Mouse (Mus musculus) embryonic facial prominence, embryonic 10.5 days (tissue): ENCODE measurements at regions not wholly inside any gene's neighbourhood (a gene's known extent, or its start where the extent isn't known, plus 50 kb on each side); places are given as distances from the start of the nearest gene placed in this dataset.
"Not testable (repeated sequence)": the region's sequence is repeated elsewhere in the genome, so short reads cannot be mapped to it uniquely, and the experiment has no call there.

Experiments used
- DNase-seq: peaks from one replicate; pipeline ENCODE4 v3.0.0-alpha.2; 2017; ENCODE audit warnings: low spot score
- H3K27ac ChIP-seq: fragments of 300-500 bp; sonication (generic); replicated peaks from 2 replicates; pipeline ENCODE4 v1.5.1; 2016; ENCODE audit warnings: mild to moderate bottlenecking
- H3K27me3 ChIP-seq: fragments of 300-500 bp; sonication (generic); replicated peaks from 2 replicates; pipeline ENCODE4 v1.6.1; 2016; ENCODE audit warnings: low read depth, mild to moderate bottlenecking; ENCODE audit not compliant: poor library complexity, severe bottlenecking
- H3K36me3 ChIP-seq: fragments of 300-500 bp; sonication (generic); replicated peaks from 2 replicates; pipeline ENCODE4 v1.6.1; 2016; ENCODE audit warnings: mild to moderate bottlenecking, moderate library complexity
- H3K4me1 ChIP-seq: fragments of 300-500 bp; sonication (generic); 2 replicates; pipeline ENCODE4 v1.6.1; 2016
- H3K4me3 ChIP-seq: fragments of 300-500 bp; sonication (generic); 2 replicates; pipeline ENCODE4 v1.5.1; 2016; ENCODE audit warnings: mild to moderate bottlenecking, moderate library complexity
- H3K9me3 ChIP-seq: fragments of 300-500 bp; sonication (generic); 2 replicates; pipeline ENCODE4 v1.6.1; 2016; ENCODE audit warnings: mild to moderate bottlenecking
- WGBS: fragments of 180-500 bp; shearing (Covaris S2); methylation state at CpG from one replicate; pipeline ENCODE4 v1.1.7; 2016; 5-methylcytosine and 5-hydroxymethylcytosine counted together

GRCm38 (mm10) chr14:90488301-90488700, 2017.1 kb upstream of the Pcdh20 start:
- H3K27me3 ChIP-seq: no peaks in the 10 kb centered on the region
- no peak overlapping the region for H3K4me3 ChIP-seq
- H3K4me1 ChIP-seq: no peaks in the 10 kb centered on the region
- no peak for DNase-seq
- H3K27ac ChIP-seq: no peak overlapping the region
- no peaks in the 10 kb centered on the region for H3K36me3 ChIP-seq
- 74% methylated on average over 2 of the region's 2 CpGs for WGBS
- H3K9me3 ChIP-seq: no peaks in the 10 kb centered on the region

DNA sequence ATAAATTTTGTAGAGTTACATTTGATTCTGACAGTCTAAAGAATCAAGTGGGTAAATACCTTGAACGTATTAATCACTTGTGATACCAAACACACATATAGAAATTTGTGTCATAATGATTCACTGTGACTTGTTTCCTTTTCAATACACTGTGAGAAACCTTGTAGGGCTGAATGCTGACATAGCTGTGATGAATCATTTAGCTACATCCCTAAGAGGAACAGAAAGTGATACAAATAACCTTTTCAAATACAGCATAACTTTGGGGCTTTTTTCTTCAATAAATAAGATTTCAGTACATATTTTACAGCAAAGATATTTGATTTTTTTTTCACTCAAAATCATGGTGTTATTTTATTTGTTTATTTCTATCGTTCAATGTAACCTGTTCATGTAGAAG, 1976.8 kb upstream of the Pcdh20 start:
- Histone ChIP-seq H3K9me3 (no peaks in the 10 kb centered on the region), H3K36me3 (no peaks in the 10 kb centered on the region), H3K4me1 (no peaks in the 10 kb centered on the region), H3K27me3 (no peaks in the 10 kb centered on the region), H3K27ac (no peak overlapping the region), H3K4me3 (no peak overlapping the region)
- DNase-seq: no peak
- 80% methylated on average over 2 of the region's 2 CpGs for WGBS

DNA sequence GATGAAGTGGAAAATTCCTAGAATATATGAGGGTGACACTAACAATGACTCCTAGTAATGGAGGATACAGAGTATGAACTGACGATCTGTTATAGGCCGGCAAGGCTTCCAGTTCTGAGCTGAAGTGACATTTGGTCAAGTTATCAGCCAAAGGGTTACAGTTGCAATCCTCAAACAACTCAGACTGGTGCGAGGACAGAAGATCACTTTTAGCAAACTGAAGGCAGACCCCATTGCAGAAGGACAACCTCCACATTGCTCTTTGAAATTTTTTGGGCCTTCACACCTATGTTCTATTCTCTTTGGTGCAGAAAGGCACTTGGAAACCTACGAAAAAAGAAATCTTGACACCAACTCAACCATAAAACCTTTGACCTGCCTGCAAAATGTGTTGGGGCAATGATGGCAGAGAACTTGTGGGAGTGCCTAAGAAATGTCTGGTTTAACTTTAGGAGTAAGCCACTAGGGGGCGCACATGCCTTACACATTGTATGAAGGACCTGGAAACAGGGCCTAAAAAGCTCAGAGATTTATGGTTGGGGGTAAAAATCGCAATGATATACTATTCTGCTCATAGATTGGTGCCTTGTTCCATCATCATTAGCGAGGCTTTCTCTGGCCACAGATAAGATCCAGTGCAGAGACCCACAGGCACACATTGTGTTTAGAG, 1961.8 kb upstream of the Pcdh20 start:
- Histone ChIP-seq H3K9me3 (no peaks in the 10 kb centered on the region), H3K4me1 (no peaks in the 10 kb centered on the region), H3K4me3 (no peak overlapping the region), H3K27me3 (no peaks in the 10 kb centered on the region), H3K36me3 (no peaks in the 10 kb centered on the region), H3K27ac (no peak overlapping the region)
- DNase-seq: peak; percentile 66
- WGBS: 51% methylated on average over 7 of the region's 7 CpGs

GRCm38 (mm10) chr14:90412707-90413106, 1941.5 kb upstream of the Pcdh20 start:
- H3K27ac ChIP-seq: no peak overlapping the region
- H3K4me3 ChIP-seq: no peak overlapping the region
- 79% methylated on average over 3 of the region's 3 CpGs for WGBS
- no peaks in the 10 kb centered on the region for H3K36me3 ChIP-seq
- H3K4me1 ChIP-seq: no peaks in the 10 kb centered on the region
- H3K27me3 ChIP-seq: no peaks in the 10 kb centered on the region
- no peak for DNase-seq
- no peaks in the 10 kb centered on the region for H3K9me3 ChIP-seq

GRCm38 (mm10) chr14:90406350-90406749, 1935.2 kb upstream of the Pcdh20 start:
- Histone ChIP-seq H3K4me1 (no peaks in the 10 kb centered on the region), H3K9me3 (no peaks in the 10 kb centered on the region), H3K27me3 (no peaks in the 10 kb centered on the region), H3K4me3 (no peak overlapping the region), H3K36me3 (no peaks in the 10 kb centered on the region), H3K27ac (no peak overlapping the region)
- WGBS: 91% methylated on average over 2 of the region's 2 CpGs
- DNase-seq: no peak

DNA sequence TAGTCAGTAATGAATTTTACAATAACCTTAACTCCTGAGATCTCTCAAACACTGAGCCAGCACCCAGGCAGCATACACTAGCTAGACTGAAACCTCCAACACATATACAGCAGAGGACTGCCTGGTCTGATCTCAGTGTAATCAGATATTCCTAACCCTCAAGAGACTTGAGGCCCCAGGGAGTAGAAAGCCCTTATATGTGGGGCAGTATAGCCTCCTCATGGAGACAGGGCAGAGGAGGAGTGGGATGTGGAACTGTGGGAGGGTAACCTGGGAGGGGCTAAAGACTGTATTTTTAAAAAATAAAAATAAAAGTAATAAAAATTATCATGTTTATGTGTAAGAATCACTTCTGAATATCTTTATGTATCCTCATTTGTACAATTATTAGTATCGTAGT, 1934.3 kb upstream of the Pcdh20 start:
- Histone ChIP-seq H3K27ac (no peak overlapping the region), H3K27me3 (no peaks in the 10 kb centered on the region), H3K9me3 (no peaks in the 10 kb centered on the region), H3K36me3 (no peaks in the 10 kb centered on the region), H3K4me1 (no peaks in the 10 kb centered on the region), H3K4me3 (no peak overlapping the region)
- WGBS: 95% methylated on average over 1 of the region's 1 CpGs
- no peak for DNase-seq

DNA sequence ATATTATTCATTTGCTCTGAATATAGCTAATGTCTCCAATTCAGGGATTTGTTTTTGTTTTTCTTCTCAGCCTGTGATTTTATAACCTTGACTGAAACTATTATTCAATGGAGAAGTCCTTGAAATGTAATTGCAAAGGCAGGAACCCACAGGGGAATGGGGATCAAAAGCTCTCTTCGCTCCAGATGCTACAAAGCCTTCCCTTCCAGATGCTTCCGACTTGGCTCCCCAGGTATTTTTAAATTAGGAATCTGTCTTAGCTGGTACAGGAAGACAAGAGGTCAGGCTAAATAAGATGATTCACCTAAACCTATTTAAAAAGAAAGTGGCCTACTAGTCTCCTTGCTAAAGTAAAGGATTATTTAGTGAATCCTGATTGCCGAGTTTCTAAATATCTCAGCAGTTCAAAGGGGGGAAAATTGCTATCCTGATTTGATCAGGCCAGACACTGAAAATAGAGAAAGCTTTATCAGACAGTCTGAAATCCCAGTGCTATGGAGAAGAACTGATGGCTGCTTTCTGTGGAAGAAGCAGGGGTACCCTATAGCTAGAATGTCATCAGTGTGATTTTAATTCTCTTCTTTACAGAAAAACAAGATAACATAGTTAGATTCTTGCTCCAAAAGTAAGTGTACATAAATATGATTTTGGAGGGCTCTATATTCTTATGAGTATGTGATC, 1896.2 kb upstream of the Pcdh20 start:
- no peak overlapping the region for H3K27ac ChIP-seq
- no peaks in the 10 kb centered on the region for H3K27me3 ChIP-seq
- no peak overlapping the region for H3K4me3 ChIP-seq
- no peaks in the 10 kb centered on the region for H3K36me3 ChIP-seq
- no peak for DNase-seq
- 50% methylated on average over 3 of the region's 3 CpGs for WGBS
- no peaks in the 10 kb centered on the region for H3K9me3 ChIP-seq
- H3K4me1 ChIP-seq: no peaks in the 10 kb centered on the region

GRCm38 (mm10) chr14:90334541-90334940, 1863.3 kb upstream of the Pcdh20 start:
- WGBS: 76% methylated on average over 3 of the region's 3 CpGs
- no peaks in the 10 kb centered on the region for H3K4me1 ChIP-seq
- no peaks in the 10 kb centered on the region for H3K9me3 ChIP-seq

DNA sequence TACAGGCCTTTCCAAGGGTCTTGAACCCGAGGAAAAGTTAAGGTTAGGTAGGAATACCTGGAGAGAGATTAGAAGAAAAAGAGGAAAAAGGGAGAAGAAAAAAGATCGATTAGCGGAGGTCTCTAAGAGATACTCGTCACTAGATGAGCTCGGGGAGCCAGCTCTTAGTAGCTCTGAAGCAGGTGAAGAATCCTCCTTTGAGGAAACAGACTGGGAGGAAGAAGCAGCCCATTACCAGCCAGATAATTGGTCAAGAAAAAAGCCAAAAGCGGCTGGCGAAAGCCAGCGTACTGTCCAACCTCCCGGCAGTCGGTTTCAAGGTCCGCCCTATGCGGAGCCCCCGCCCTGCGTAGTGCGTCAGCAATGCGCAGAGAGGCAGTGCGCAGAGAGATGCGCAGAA, 1824.3 kb upstream of the Pcdh20 start:
- not testable (repeated sequence) for H3K27me3 ChIP-seq, H3K9me3 ChIP-seq, DNase-seq, H3K4me3 ChIP-seq, H3K4me1 ChIP-seq, H3K27ac ChIP-seq, H3K36me3 ChIP-seq
- 94% methylated on average over 17 of the region's 18 CpGs for WGBS

More at GRCm38 (mm10) chr14:90334541-90334940, 1863.3 kb upstream of the Pcdh20 start:
- Histone ChIP-seq H3K27me3 (no peaks in the 10 kb centered on the region), H3K4me3 (no peak overlapping the region), H3K36me3 (no peaks in the 10 kb centered on the region), H3K27ac (no peak overlapping the region)
- DNase-seq: no peak

DNA sequence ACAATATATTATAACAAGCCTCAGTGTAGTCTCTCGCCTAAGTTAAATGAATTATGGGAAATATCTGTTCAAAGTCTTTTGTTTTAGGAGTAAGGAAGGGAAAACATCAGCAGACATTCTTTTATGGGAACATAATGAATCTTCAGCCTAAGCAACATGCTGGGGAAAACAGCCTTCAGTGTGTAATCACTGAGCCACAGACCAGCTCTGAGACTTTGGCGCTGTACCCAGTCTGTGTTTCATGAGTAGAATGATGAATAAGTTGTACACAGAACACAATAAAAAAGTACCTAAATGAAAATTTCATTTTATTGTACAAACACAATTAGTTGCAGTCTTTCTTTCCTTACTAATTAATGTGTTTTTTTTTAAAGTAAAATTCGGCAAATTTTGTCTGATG, 1774.8 kb upstream of the Pcdh20 start:
- Histone ChIP-seq H3K36me3 (no peaks in the 10 kb centered on the region), H3K4me1 (no peaks in the 10 kb centered on the region), H3K27me3 (no peaks in the 10 kb centered on the region), H3K9me3 (no peaks in the 10 kb centered on the region), H3K4me3 (no peak overlapping the region), H3K27ac (no peak overlapping the region)
- WGBS: 88% methylated on average over 3 of the region's 3 CpGs
- no peak for DNase-seq

DNA sequence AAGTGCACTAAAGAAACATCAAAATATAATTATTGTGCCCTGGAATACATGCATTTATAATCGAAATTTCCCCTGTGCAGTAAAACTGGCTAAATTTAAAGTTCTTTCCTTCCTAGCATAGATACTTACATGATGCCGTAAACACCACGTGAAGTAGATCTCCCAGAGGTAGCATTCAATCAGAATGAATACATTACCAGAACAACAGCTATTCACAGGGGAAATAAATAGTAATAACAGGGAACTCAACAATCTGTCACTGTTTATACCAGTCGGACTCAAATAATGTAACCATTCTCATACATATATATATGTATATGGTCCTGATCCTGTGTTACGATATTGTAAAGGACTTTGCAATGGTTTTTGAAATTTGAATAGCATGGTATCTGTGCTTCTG, 1761.5 kb upstream of the Pcdh20 start:
- Histone ChIP-seq H3K36me3 (no peaks in the 10 kb centered on the region), H3K4me3 (no peak overlapping the region), H3K9me3 (no peaks in the 10 kb centered on the region), H3K27ac (no peak overlapping the region), H3K27me3 (no peaks in the 10 kb centered on the region), H3K4me1 (no peaks in the 10 kb centered on the region)
- 88% methylated on average over 5 of the region's 5 CpGs for WGBS
- DNase-seq: no peak

DNA sequence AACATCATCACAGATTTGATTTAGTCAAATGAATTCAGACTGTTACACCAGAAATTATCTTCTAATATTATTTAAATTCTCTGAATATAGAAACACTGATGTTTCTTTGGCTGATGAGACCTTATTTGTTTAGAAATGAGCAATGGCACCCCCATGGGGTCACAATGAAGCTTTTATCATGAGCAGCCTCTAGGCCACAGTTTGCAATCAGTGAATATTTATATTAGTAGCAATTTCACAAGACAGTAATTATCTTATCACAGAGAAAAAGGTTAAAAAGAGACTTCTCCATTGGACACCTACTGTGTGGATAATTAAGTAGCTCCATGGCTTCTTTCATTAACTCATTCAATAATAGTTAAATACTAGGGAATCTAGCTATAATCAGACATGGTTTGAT, 1729.1 kb upstream of the Pcdh20 start:
- Histone ChIP-seq H3K4me1 (no peaks in the 10 kb centered on the region), H3K4me3 (no peak overlapping the region), H3K9me3 (no peaks in the 10 kb centered on the region), H3K27me3 (no peaks in the 10 kb centered on the region), H3K27ac (no peak overlapping the region), H3K36me3 (no peaks in the 10 kb centered on the region)
- no peak for DNase-seq

GRCm38 (mm10) chr14:90197791-90198190, 1726.6 kb upstream of the Pcdh20 start:
- no peaks in the 10 kb centered on the region for H3K9me3 ChIP-seq
- no peaks in the 10 kb centered on the region for H3K4me1 ChIP-seq
- no peak overlapping the region for H3K27ac ChIP-seq
- 93% methylated on average over 8 of the region's 8 CpGs for WGBS
- no peaks in the 10 kb centered on the region for H3K27me3 ChIP-seq
- DNase-seq: no peak
- H3K36me3 ChIP-seq: no peaks in the 10 kb centered on the region
- no peak overlapping the region for H3K4me3 ChIP-seq
